Mouse (Mus musculus): ENCODE measurements around the gene Samd4b.

Gene Samd4b

DNA sequence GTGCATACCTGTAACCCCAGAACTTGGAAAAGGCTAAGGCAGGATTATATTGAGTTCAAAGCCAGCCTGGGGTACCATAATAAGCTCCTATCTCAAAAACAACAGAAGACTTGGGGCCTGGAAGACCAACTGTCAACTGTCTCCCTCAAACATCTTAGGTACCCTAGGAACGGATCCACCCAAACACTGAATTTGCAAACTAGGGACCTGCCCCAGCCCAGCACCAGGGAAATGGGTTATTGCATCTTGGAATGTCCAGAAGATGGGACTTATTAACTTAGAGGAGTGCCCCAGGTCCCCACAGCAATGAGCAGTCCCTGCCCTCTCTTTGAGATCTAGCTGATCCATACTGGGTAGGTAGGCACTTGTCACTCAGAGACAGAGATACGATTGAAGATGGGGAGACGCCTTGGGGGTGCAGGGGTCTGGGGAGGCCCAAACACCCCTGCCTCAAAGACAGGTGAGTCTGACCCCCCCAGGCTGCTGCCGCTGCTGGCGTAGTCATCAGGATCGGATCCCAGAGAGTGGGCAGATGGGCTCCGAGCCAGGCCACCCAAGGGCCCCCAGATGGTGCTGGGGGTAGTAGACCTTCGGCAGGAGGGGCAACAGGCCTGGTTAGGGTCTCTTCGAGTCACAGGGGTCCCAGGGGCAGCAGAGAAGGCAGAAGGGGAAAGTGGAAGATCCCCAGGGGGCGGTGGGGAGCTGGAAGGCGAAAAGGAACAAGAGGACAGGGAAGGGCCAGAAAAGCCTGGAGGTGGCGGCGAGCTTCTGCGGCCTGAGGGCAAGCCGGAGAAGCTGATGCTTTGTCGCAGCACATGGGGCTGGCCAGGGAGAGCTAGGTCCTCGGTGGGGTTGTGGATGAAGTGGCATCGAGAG lies 220.5 kb downstream of the Samd4b start:
- DNase-seq (ENCODE audit: low spot score) = peak; percentile 25

DNA sequence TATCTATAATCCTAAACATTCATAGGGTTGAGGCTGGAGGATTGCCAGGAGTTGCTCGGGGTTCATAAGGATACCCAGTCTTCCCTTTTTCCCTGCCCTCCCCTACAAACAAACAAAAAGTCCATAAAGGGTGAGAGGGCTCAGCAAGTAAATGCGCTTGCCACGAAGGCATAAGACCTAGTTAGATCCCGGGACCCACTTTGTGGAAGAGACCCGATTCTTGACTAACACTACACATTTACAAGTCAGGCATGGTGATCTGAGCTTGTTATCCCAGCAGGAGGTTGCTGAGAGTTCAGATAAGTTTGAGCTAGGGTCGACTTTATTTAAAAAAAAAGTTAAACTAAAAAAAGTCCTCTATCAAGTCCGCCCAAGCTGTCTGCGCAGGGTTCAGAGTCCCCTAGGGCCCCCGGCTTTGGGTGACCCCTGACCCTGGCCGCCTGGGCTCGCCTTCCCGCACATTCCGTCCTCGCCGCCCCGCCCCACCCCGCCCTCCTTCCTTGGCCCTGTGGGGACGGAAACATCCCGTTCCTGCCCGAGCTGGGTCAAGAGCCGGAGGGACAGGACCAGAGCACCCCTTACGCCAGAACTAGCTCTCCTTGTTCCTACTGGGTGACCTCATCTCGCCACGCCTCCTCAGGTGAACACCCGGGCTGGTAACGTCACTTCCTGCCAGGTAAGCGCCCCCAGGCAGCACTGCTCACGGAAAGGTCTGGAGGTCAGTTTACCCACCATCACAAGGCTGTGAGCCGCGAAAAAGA lies 221.8 kb downstream of the Samd4b start:
- peak; percentile 92 for DNase-seq (ENCODE audit: low spot score)

DNA sequence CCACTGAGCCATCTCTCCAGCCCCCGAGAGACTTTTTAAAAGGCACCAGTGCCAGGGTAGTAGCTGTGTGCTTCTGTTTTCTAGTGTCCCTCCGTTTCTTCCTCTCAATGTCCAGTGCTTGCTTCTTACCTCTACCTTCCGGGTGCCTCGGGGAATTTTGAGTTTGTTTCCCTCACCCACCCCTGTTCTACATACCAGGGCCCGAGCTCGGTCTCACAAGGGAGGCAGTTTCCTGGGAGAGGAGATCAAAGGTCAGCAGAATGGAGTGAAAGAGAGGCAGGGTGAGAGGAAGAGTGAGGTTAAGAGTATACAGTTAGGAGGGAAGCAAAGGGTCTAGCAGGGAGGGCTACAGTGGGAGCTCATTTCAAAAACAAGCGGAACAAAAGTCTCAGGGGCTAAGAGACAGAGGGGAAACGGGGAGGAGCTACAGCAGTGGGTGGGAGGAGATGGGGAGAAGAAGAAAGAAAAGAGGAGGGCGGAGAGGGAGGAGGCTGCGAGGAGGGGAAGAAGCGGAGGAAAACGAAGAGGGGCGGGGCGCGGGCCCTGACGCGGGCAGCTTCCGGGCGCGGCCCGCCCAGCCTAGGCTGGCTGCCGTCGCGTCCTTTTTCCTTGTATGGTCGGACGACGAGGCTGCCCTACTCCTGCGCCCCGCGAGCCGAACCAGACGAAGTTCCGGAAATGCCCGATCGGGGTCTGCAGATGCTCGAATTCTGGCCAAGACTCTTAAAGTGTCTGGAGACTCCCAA lies 222.6 kb downstream of the Samd4b start:
- peak; percentile 95 for DNase-seq (ENCODE audit: low spot score)

DNA sequence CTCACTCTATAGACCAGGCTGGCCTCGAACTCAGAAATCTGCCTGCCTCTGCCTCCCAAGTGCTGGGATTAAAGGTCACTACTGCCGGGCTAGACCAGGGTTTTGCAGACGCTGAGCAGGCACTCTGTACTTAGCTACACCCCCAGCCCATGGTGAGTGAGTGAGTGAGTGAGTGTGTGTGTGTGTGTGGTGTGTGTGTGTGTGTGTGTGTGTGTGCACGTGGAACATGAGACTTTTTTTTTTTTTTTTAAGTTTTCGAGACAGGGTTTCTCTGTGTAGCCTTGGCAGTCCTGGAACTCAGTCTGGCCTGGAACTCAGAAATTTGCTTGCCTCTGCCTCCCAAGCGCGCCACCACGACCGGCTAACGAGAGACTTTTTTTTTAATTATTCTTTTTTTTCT lies 223.3 kb downstream of the Samd4b start:
- no peak for DNase-seq (ENCODE audit: low spot score)

DNA sequence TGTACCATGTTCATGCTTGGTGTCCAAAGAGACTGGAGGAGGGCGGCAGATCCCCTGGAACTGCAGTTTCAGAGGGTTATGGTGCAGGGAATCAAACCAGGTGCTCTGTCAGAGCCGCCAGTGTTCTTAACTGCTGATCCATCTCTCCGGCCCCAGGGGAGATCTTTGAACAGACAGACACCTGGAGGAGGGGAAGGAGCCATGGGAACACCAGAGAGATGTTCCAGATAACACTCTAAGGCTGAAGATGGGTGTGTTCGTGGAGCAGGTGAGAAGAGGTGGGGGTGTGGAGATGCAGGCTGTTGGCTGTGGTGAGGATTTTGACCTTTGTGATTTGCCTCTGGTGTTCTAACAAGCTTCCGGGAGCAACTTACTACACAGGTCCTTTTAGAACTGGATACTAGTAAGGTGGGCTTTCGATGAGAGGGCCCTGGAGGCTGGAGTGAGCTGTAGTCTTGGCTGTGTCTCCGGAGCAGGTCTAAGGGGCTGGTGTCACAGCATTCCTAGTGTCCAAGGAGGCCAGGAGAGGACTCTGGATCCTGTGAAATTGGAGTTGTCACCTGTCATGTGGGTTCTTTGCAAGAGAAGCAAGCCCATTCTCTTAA lies 224.0 kb downstream of the Samd4b start:
- no peak for DNase-seq (ENCODE audit: low spot score)

DNA sequence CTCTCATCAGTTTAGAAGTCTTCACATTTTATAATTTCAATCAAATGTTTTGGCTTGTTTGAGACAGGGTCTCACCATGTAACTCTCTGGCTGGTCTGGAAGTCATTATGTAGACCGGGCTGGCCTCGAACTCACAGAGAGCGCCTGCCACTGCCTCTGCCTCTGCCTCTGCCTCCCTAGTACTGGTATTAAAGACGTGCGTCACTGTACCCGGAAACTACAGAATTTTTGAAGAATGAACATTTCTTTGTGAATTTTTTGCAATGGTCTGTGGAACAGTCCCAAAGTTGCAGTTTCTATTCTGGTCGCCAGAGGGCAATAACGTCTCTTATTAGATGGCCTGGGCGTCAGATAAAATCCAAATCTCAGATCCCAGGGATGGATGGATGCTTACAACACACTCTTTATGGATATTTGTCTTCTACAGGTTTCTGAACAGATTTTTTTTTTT lies 224.8 kb downstream of the Samd4b start:
- DNase-seq (ENCODE audit: low spot score) = peak; percentile 84

DNA sequence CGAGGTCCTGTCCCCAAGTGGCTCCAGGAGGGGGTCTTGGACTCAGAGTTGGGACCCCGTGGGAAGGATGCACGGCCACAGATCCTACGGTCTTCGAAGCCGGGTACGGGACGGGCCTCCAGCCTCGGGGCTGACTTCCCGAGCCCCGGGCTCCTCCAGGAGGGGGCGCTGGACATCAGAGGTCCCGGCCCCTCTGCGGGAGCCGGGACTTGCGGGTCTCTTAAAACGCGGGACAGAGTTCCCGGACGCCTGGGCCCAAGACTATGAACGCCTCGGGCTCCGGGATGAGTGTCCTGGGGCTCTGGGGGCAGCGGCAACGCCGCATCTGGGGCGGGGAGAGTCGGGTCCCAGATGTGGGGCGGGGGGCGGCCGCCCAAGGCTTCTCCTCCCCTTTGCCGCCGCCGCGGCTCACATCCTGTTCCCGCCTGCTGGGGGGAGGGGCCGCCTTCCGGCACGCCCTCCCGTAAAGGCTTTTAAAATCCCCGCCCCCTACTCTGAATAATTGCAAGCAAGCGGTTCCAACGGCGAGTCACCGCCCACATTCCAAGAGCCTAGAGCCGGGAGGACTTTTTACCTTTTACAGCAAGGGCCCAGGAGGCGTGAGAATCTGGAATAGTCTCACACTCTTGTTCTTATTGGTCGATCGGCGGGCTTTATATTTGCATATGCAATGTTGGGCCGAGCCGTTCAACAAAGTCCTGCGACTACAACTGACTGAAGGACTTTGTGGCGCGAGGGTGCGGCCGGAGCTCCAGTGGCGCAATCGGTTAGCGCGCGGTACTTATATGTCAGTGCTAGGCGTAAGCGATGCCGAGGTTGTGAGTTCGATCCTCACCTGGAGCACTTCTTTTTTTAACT lies 225.5 kb downstream of the Samd4b start, which contains the start of gene Plekhg2:
Plekhg2 (minus strand) TSS at position 349 of the 858 bp plus-strand sequence.
- peak; percentile 98 for DNase-seq (ENCODE audit: low spot score)

DNA sequence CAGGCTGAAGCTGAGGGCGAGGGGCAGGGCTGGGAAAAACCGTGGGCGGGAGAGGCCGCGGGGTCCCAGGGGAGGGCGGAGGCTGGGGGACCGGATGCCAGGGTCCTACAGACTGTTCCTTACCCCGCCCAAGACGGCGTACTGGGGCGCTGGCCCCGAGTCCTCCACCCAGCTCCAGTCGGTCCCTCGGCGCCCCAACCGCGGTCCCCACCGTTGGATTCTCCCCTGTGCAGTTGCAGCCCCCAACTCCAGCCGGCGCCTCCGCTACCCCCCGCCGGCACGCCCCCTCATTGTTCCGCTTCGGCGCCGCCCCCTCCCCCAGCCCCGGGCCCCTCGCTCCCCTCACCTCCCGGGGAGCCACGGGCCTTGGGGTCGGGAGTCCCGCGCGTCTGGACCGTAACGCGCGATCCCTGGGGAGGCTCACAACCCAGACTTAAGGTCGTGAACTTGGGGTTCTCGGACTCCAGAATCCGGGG lies 226.4 kb downstream of the Samd4b start:
- DNase-seq (ENCODE audit: low spot score) = peak; percentile 62

DNA sequence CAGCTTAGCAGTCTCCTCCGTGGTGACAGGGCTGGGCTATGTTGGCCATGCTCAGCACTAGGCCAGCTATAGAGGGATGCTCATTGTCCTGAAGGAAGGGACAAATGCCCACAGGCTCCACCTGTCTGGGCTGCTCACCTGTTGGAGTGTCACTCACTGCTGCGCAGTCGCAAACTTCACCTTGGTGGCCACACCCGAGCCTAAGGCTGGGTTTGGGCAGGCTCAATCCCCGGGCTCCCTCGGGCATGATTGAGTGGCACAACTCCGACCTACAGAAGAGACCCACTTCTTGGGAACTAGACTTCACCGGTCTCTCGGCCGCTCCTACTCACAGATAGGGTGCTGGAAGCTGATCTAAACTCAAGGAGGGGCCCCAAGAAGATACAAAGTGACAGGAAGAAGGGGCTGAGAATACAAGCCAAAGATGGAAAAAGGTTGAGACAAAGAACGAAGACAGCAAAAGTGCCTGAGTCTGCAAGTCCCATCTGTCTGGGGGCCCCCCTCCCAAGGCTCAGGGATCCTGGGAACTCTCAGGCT lies 226.9 kb downstream of the Samd4b start:
- peak; percentile 72 for DNase-seq (ENCODE audit: low spot score)

DNA sequence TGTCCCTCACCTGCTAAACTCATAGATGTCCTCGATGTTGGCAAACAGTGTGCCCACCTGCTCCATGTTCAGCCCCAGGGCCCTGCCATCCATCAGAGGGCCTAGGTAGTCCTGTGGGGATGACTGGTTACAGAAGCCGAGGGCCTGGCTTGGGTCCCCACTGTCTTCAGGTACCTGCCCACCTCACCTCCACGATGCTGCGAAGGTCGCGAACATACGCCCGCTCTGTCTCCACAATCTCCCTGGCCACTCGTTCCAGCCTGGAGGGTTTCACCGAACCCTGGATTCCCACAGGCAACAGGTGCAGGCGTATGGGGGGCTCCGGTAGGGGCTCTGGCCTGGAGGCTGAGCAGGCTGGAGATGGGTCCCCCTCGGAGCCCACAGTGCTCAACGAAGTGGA lies 227.9 kb downstream of the Samd4b start:
- no peak for DNase-seq (ENCODE audit: low spot score)

DNA sequence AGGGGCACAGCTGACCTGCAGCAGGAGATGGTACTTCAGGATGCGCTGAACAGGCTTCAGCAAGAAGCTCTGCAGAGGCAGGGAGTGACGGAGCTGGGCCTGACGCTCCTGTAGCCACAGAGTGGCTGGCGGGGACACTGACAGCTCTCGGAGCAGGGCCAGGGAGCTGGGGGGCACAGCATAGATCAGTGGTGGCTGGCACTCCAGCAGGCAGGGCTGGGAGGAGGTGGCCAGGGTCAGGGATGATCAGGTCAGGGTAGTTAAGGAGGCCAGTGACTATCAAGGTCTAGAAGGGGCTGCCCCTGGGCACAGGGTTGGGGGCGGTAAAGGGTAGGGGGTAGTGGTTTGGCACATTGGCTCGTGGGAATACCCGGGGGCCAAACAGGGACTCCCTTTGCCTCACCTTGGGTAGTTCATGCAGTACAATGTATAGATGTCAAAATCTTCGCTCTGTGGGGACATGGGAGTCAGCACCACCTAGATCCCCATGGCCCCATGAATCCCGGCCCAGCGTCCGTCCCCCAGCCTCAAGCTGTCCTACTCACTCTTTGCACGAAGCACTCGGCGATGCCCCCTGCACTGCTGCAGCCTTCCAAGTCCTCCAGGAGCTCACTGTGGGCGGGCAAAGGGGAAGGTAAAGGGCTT lies 229.5 kb downstream of the Samd4b start:
- DNase-seq (ENCODE audit: low spot score) = no peak

DNA sequence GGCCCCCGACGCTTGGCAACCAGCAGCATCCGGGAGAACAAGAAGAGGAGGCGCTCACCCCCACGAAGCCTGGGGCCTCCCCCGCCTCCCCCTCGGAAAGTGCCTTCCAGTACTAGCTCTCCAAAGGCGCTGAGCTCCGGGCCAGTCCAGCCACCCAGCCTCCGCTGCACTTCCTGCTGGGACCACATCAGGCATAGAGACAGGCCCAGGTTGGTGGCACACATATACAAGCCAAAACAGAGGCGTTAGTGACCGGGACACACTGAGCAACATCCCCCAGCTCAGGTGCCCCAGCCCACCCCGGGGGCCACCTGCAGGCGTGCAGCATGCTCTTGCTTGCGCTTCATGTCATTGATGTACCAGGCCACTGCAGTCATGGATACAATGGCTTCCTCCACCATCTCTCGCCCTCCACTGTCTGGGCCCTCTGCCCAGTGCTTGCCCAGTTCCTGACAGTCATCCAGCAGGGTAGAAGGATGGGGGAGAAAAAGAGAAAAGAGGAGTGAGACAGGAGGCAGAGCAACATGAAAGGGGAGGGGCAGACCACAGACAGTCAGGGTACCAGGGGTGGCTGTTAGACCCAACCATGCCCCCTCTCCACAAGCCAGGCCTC lies 230.2 kb downstream of the Samd4b start:
- DNase-seq (ENCODE audit: low spot score) = peak; percentile 4

DNA sequence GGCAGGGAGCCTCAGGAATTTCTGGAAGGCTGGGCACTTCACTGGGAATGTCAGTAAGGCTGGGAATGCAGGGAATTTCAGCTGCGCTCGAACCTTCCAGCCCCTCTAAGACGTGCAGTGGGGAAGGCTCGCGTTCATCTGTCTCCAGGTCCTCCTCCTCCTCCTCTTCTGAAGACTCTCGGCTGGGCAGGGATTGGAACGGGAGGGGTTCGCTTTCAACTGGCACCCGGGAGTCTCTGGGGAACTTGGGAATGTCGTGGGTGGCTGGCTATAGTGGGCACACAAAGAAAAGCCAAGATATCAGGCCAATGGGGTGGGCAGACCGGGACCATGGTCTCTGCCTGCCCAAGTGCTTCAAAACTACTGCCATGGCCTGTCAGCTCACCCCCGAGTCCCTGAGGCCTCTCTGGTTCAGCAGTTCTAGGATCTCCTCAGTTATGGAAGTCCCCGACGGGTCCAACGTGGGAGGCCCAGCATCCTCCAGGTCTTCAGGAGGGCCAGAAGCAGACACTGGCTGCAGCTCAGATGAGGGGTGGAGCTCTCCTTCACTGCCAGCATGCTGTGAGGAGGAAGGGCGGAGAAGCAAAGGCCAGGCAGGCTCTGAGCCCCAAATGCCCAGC lies 235.4 kb downstream of the Samd4b start:
- DNase-seq (ENCODE audit: low spot score) = no peak

DNA sequence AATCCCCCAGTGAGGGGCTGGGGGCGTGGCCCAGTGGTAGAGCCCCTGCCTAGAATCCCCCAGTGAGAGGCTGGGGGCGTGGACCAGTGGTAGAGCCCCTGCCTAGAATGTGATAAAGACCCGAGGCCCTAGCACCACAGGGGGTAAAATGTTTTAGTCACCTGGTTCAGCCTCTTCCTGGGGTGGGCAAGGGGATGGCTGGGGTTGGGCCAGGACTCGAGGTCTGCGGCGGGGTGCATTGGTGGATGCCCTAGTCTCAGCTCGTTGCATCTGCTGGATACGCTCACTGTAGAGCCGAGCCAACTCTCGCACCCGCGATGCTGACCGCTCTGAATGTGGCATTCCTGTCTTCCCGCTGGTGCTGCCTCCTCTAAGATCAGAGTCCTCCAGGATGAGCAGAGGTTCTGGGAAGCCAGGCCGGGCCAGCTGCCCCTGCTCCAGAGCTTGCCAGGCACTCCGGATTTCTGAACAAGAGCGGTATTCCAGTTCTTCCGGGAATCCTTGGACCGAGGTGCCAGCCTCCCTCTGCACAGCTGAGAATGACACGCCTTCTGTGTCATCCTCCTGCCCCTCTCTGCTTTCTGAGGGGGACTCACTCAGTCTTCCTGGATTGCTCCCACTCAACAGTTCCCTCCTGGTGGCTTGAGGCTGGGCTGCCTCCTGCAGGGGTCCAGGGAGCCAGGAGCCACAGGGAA lies 236.2 kb downstream of the Samd4b start:
- DNase-seq (ENCODE audit: low spot score) = peak; percentile 3

DNA sequence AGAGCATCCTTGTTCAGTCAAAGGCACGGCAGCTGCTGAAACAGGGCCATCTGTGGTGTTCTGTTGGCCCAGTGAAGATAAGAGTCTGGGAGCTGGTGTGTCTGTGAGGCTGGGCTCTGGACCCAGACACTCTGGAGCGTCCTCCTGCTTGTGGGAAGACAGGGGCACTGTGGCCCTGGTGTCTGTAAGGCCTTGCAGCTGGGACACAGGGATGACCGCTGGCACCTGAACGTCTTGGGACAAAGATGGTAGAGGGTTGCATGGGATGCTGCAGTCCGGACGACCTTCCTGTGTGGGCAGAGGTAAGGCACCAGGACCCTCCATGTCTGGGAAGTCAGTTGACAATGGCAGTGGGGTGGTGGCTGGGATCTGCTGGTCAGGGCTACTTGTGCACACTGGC lies 237.7 kb downstream of the Samd4b start:
- no peak for DNase-seq (ENCODE audit: low spot score)

DNA sequence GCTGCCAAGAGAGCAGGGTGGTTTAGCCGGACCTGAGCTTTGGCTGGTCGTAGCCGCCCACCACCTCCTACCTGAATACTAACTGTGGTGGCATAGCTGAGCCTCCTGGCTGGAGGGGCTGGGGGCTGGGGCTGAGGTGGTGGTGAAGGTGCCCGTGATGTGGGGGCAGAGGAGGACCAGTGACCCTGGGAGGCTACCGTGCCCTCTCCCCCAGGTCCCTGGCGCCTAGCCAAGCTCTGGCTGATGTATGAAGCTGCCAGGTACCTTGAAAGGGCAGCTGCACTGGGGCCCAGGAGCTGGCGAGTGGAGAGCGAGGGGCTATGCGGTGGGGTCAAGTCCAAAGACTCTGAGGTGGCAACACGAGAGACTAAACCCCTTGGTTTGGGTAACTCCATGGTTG lies 238.1 kb downstream of the Samd4b start:
- DNase-seq (ENCODE audit: low spot score) = peak; percentile 24

DNA sequence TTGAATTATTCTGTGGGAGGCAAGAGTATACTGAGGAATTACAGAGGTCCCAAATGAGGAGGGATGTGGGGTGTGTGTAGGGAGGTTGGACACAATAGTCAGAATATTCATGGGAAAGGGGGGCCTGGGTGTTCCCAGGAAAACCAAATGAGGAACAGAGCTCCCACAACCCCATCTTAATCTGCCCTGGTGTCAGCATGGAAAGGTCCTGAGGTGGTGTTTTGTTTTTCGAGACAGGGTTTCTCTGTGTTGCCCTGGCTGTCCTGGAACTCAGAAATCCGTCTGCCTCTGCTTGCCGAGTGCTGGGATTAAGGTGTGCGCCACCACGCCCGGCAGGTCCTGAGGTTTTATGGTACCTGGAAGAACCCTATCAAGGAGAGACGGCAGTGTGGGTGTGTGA lies 239.5 kb downstream of the Samd4b start:
- no peak for DNase-seq (ENCODE audit: low spot score)

DNA sequence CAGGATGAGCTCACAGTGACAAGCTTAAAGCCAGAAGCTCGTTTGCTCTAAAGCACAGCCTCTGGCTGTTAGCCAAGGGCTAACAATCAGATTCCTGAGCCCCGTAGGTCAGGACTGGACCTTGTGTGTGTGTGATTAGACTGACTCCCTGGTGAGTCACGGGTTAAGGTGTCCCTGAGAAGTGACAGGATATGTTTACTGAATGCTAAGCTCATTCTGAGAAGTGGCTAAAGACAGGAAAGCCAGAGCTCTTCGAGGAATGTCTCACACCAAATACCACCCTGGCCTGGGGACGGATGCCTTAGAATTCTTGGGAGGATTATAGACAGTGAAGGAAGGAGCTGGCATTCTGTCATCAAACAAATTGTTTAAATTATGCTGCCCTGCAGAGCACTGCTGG lies 240.0 kb downstream of the Samd4b start:
- DNase-seq (ENCODE audit: low spot score) = no peak

DNA sequence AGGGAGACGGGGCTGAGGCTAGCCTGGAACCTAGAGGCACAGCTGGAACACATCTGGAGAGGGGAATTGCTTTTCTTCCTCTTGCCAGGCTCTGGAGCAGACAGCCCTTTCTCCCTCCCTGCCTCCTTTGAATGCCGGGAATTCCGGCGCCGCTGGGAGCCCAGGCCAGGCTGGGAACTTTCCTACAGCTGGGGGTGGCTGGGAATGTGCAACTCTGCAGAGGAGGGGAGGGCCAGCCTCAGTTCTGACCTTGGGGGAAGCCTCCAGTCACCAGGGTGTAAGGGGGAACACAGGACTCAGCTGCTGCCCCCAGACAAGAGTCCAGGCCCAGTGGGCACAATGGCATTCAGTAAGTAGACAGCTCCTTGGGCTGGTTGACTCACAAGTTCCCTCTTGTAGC lies 241.0 kb downstream of the Samd4b start:
- DNase-seq (ENCODE audit: low spot score) = peak; percentile 59
